In the genomic region with DNA sequence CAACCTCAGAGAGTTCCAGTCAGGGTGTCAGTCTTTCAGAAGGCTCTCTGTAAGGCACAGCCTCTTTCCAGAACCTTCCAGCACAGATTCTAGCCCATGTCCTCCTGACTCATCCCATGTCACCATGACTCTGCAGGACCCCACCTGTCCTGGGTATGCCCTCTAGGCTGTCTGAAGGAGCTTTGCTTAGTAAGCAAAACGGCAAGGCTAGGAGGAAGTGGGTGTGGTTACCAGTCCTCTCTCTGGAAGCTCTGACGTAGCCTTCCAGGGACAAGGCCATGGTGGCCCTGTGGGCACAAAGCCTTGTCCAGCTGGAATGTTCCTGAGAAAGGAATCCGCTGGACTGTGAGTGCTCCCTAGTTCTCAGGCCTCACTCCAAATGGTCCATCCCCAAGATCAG, we compare ENCODE assay signal across 8 mouse cellular contexts. TPM values are rescaled to one million over a fixed set of nuclear protein-coding genes. Genes with fewer than 3 reads are reported as not detected.
A peak's percentile ranks its signal among the peaks of the same experiment; 100 is the strongest.
DNase-seq lines count a peak whose midpoint lies in the region.

No protein-coding gene starts in this region.

- peak; percentile 78 for DNase-seq in adrenal gland, adult 2 months
- no peak for DNase-seq in adrenal gland, postnatal 25 days
- DNase-seq in c-Kit-negative CD71-positive TER-119-positive erythroid progenitor cells, embryonic 14.5 days (ENCODE audit: low read depth, low spot score): peak; percentile 70
- peak; percentile 50 for DNase-seq in kidney, adult 9 months
- peak; percentile 67 for DNase-seq in lung, postnatal 36 days
- DNase-seq in left cerebral cortex, adult 11 months (ENCODE audit: low spot score): no peak
- no peak for DNase-seq in layer of hippocampus, adult 18-20 months (ENCODE audit: low spot score in 2 of 2)
- DNase-seq in ovary, postnatal 36 days (ENCODE audit: low spot score): no peak

RNA-seq across cellular contexts. Expression of gene Homer3, which starts 9.7 kb away (rescaled TPM):
- total RNA-seq in adrenal gland, adult 2 months (2021): 10 to 100 TPM; 16.0 to 21.8 TPM
- 56.8 and 68.4 TPM in 2 replicates for polyA plus RNA-seq in adrenal gland, adult 2 months (2012; rRNA removed)
- 20.2 and 23.0 TPM in 2 replicates for total RNA-seq in adrenal gland, postnatal 25 days (2021)
- total RNA-seq in layer of hippocampus, adult 18-20 months (2021): 10 to 100 TPM; 71.9 to 76.0 TPM

RNA-seq across cellular contexts. Expression of gene Ddx49, which starts 29.3 kb away (rescaled TPM):
- 10 to 100 TPM; 57.7 to 69.5 TPM for total RNA-seq in adrenal gland, adult 2 months (2021)
- polyA plus RNA-seq in adrenal gland, adult 2 months (2012; rRNA removed): 53.3 and 62.5 TPM in 2 replicates
- 50.1 and 64.7 TPM in 2 replicates for total RNA-seq in adrenal gland, postnatal 25 days (2021)
- total RNA-seq in layer of hippocampus, adult 18-20 months (2021): 10 to 100 TPM; 36.3 to 49.0 TPM

RNA-seq across cellular contexts. Expression of gene Cope, which starts 29.4 kb away (rescaled TPM):
- 100 to 1,000 TPM; 203 to 233 TPM for total RNA-seq in adrenal gland, adult 2 months (2021)
- 491 and 579 TPM in 2 replicates for polyA plus RNA-seq in adrenal gland, adult 2 months (2012; rRNA removed)
- 184 and 238 TPM in 2 replicates for total RNA-seq in adrenal gland, postnatal 25 days (2021)
- 100 to 1,000 TPM; 125 to 149 TPM for total RNA-seq in layer of hippocampus, adult 18-20 months (2021)

RNA-seq across cellular contexts. Expression of gene Armc6, which starts 38.7 kb away (rescaled TPM):
- 10 to 100 TPM; 10.8 to 11.5 TPM for total RNA-seq in adrenal gland, adult 2 months (2021)
- polyA plus RNA-seq in adrenal gland, adult 2 months (2012; rRNA removed): 17.4 and 21.2 TPM in 2 replicates
- total RNA-seq in adrenal gland, postnatal 25 days (2021): 11.3 and 20.8 TPM in 2 replicates
- 10 to 100 TPM; 41.2 to 41.4 TPM for total RNA-seq in layer of hippocampus, adult 18-20 months (2021)

RNA-seq across cellular contexts. Expression of gene Sugp2, which starts 38.9 kb away (rescaled TPM):
- 10 to 100 TPM; 31.8 to 31.9 TPM for total RNA-seq in adrenal gland, adult 2 months (2021)
- 34.8 and 36.2 TPM in 2 replicates for polyA plus RNA-seq in adrenal gland, adult 2 months (2012; rRNA removed)
- total RNA-seq in adrenal gland, postnatal 25 days (2021): 45.2 and 50.7 TPM in 2 replicates
- 100 to 1,000 TPM; 112 to 123 TPM for total RNA-seq in layer of hippocampus, adult 18-20 months (2021)

Comparison
In these comparisons a context has a peak if more than half of its experiments do, and no peak if none do; other contexts are left out.
1. DNase-seq: peak in adrenal gland, adult 2 months (single experiment), c-Kit-negative CD71-positive TER-119-positive erythroid progenitor cells, embryonic 14.5 days (single experiment), kidney, adult 9 months (single experiment) and lung, postnatal 36 days (single experiment); none in adrenal gland, postnatal 25 days (single experiment), left cerebral cortex, adult 11 months (single experiment), layer of hippocampus, adult 18-20 months (0 of 2) and ovary, postnatal 36 days (single experiment).